Mouse (Mus musculus): ENCODE results near the gene Kcnd3. TPM values are rescaled to one million over a fixed set of nuclear protein-coding genes. Genes with fewer than 3 reads are reported as not detected.
"Not testable (repeated sequence)": the region's sequence is repeated elsewhere in the genome, so short reads cannot be mapped to it uniquely, and the experiment has no call there.

Kcnd3 gene
- total RNA-seq, 2 experiments from 2014 or later = 0.08 to 0.10 TPM

DNA sequence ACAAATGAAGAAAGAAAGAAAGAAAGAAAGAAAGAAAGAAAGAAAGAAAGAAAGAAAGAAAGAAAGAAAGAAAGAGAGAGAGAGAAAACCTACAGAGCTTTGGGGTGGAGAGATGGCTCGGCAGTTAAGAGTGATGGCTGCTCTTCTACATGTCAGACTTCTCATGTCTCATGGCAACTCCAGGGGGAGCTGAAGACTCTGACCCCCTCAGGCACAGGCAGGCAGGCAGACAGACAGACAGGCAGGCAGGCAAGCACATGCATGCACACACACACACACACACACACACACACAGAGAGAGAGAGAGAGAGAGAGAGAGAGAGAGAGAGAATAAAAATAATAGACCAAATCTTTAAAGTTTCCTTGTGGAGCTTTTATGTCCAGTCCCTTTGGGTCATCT is 248.7 kb downstream of the Kcnd3 start:
- DNase-seq = not testable (repeated sequence)

DNA sequence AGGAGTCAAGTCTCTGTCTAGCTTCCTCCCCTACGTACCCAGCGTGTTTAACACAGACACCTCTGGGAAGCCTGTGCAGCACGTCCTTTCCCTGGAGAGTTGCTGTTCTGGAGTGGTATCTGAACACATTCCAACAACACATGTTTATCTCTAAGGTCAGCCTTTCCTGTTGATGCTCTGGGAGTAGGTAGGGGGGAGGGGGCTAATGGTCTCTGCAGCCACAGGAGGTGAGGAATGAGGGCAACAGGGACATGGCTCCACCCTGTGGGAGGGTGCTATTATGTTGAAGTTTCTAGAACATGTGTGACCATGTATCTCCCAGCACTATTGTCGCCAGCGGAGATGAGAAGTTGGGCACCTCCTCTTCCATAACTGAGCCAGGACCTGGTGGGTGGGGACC is 249.3 kb downstream of the Kcnd3 start:
- peak; percentile 55 for DNase-seq

DNA sequence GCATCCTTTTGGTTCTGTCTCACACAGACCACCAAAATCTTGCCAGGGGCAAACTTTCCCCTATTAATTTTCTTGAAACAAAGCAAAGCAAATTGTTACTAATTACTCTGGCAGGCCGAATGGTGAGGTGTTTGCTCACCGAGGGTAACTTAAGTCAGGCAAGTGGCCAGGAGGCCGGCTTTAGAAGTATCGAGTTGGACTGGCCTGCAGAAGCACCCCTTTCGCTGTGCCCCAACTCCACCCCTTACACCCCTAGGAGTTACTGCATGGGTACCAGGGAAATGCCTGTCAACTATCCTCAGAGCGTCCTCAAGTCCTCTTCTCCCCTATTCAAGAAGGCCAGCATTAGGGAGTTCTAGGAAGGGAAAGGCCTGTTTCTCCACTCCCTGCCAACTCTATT is 251.4 kb downstream of the Kcnd3 start:
- DNase-seq = no peak

DNA sequence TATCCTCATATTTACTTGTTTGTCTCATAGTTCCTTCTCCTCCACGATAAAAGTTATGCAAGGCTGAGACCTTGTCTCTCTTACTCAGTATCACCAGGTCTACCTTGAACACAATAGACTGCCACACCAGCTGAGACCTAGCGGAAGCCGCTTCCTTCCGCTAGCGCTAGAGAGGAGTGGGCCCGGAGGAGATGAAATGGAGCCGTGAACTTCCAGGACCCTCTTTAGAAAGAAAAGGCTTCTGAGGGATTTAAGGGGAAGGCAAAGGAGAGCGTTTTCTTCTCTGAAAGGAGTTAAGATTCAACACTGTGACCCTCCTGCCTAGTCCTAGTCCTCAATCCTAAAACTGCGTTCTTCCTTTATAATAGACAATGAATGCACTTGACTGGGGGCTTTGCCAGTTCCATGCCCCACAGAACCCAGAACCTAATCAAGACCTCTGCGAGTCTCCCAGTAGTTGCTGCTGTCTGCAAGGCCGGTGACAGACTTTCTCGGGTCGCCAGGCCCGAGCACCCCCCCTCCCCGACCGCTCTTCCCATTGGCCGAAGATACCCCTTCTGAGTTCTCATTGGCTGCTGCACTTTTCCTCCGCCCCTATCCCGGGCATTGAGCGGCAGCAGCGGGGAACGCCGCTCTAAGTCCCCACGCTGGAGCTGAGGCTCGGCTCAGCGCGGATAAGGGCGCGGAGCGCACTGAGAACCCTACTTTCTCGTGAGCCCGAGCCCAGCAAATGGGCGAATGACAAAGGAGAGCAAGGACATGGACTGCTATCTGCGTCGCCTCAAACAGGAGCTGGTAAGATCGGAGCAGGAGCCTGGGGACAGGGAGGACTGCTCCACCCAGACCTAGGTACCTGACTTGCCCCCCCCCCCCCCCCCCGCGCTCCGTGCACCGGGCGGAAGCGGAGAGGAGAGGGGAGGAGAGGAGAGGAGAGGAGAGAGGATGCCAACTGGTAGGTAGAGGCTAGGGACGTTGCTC is 252.2 kb downstream of the Kcnd3 start, which contains the start of gene Inka2:
Inka2 (plus strand) TSS at position 569 of the 978 bp plus-strand sequence.
- DNase-seq = peak; percentile 86

DNA sequence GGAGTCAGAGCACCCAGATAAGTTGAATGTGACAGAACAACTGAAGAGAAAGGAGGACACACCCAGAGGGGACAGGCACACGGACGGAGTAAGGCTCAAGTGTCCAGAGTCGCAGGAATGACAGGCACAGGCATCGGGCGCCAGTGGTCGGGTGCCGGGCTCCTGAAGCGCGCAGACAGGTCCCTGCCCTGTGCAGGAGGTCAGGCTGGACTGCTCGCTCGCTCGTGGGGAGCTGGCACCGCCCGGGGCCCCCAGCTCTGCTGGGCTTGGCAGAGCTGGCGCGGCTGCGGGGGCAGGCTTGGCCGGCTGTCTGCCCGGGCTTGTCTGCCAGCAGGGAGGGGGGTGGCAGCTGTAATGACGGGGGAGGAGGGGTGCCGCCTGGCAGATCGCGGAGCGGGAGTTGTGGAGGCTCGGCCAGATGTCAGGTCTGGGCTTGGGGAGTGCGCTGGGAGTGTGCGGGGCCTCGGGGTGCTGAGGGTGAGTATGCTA is 253.0 kb downstream of the Kcnd3 start:
- DNase-seq = peak; percentile 81

DNA sequence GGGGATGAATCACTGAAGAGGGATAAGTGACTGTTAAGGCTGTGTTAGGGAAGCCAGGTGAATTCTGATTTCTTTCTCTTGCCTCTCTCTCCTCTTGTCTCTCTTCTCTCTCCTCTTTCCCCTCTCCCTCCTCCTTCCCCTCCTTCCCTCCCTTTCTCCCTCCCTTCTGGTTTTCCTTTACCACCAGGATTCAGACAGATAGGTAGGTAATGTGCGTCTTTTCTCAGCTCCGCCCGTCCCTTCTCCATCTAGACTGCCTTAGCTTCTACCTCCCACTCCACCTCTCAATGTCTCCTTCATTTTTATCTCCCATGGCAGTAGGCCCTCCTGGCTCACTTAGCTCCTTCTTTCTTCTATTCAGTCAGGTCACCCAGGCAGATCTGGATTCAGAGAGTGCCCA is 253.4 kb downstream of the Kcnd3 start:
- DNase-seq = no peak

DNA sequence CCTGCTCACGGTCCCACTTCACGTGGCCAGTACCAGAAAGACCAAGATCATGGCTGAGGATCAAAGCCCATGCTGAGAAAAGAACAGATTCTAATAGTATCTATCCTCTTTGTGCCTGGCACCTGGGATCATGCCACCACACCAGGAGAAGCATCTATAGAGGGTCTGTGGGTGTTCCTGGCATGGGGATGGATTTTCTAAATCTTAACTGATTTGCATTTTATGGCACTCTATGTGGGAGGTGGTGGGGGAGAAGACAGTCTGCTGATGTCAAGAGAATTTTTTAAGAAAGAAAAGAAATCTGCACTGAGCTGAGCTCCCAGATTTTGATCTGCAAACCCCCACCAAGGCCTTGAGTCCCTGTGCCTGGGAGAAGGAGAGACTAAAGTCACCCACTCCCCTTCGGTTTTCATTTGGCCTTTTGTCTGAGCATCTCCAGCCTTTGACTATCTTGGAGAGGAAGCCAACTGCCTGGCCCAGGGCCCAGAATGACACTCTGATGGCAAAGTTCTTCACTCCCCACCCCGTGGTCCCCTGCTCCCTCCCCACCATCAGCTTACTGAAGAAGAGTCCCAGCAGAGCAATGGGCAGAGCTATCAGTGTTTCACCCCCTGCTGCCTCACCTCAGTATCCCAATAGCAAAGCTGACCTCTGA is 254.4 kb downstream of the Kcnd3 start:
- DNase-seq = no peak

DNA sequence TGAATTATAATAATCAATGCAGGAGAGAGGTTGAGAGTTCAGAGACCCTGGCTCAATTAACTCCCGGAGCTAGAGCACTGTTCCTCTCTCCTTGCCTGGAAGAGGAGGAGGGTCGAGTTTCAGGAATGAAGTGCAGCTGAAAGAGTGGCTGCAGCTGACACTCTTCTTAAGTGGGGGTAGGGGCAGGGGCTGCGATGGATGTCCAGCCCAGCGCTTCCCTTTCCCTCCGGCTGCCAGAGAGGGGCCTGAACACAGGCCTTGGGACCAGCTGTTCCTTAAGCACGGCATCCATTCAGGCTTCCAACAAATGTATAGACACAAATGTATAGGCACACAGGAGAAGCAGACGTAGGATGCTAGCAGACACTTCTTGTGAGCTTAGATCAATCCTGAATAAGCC is 255.5 kb downstream of the Kcnd3 start:
- no peak for DNase-seq

DNA sequence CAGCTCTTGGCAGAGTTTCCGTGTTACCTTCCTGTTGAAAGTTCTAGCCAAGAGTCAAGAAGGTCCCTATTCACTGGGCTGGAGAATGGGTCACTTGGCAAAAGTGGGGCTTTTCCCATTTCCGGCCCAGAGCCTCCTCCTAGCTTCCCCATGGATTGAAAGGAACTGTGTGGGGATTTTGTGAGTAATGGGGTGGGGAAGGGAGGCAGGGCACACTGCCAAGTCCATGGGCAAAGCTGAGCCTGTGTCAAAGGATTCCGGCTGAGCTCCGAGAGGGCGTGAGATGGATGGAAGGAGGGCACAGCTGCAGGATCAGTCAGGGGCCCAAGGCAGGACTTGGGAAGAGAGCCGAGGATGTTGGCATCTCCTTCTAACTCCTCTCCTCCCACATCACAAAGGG is 258.1 kb downstream of the Kcnd3 start:
- DNase-seq = no peak

DNA sequence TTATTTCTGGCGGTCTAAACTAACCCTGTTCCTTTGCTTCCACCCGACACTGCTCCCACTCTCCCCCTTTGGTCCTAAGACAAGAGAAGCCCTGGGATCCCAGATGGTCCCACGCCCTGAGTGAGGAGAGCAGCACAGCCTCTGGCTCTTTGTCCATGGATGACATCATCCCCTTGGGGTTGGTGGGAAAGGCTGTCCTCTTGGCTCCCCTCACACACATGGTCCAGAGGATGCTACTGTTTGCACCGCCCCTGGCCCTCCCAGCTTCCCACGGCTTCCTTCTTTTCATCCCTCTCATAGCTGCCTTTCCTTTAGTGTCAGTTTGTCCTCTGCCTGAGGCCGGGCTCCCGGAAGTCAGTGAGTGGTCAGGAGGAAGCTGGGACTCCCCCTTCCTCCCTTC is 259.6 kb downstream of the Kcnd3 start:
- DNase-seq = peak; percentile 81

DNA sequence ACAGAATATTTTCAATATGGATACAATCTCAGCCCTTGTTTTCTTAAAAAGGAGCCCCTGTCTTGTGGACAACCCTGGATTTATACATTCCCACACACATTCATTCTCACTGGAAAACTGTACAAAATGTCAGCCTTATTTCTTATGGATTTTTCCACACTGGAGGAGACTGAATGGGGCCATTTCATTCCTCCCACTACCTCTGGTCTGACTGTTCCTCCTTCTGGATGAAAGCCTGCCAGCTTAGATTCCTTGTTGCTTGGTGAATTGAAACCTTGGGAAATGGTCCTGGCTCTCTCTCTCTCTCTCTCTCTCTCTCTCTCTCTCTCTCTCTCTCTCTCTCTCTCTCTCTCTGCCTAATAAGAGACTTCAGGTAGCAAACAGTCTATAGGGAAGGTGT is 260.7 kb downstream of the Kcnd3 start:
- DNase-seq = no peak

DNA sequence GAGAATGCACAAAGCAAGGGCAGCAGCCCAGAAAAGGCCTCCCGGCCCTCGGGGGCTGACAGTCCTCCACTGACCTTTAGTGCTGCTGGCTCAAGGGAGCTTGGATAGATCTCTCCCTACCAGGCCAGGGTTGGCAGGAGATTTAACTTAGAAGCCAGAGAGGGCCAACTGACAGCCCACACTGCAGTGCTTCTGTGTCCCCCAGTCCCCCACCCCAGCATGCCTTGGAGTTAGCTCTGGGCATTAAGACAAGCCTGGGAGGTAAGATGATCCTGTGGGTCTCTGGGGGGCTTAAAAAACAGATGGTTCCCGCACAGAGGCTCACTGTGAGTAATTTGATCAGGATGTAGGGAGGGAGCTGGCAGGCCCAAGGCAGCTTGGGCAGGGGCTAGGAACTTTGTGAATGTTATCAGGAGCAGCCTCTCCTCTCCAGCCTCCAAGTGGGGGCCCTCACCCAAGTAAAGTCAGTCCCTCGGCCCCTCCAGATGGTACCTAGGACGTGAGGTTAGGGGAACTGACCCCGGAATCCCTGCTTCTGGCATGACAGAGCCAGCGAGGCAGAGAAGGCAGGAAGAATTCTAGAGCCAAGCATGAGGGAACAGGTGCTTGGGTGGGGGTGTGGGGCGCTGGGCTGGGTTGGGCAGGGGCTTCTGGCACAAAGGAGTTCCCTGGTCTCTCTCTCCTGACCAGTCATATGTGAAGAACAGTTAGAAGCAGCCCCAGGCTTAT is 262.1 kb downstream of the Kcnd3 start:
- peak; percentile 73 for DNase-seq

DNA sequence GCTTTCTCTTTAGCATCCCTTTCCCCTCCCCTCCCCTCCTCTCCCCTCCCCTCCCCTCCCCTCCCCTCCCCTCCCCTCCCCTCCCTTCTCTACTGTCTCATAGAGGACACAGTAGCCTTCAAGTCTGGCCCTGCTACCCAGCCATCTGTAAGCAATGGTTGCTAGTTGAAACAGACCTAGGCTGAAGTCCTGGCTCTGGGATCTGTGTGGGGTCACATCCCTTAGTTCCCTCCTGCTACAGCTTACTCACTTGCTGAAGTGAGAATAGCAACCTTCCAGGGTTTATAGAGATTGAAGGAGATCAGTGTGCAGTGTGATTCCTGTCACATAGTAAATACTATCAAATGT is 262.7 kb downstream of the Kcnd3 start:
- DNase-seq = no peak

DNA sequence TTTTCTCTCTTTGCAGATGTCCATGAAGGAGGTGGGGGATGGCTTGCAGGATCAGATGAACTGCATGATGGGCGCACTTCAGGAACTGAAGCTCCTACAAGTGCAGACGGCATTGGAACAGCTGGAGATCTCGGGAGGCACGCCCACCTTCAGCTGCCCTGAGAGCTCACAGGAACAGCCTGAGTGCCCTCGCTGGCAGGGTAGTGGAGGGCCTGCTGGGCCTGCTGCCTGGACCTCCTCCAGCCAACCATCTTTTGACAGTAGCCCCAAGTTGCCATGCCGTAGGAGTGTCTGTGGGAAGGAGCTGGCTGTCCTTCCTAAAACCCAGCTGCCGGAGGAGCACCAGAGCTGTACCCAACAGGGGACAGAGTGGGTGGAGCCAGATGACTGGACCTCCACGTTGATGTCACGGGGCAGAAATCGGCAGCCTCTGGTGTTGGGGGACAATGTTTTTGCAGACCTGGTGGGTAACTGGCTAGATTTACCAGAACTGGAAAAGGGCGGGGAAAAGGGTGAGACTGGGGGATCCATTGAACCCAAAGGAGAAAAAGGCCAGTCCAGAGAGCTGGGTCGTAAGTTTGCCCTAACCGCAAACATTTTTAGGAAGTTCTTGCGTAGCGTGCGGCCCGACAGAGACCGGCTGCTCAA is 264.3 kb downstream of the Kcnd3 start:
- DNase-seq = peak; percentile 62

DNA sequence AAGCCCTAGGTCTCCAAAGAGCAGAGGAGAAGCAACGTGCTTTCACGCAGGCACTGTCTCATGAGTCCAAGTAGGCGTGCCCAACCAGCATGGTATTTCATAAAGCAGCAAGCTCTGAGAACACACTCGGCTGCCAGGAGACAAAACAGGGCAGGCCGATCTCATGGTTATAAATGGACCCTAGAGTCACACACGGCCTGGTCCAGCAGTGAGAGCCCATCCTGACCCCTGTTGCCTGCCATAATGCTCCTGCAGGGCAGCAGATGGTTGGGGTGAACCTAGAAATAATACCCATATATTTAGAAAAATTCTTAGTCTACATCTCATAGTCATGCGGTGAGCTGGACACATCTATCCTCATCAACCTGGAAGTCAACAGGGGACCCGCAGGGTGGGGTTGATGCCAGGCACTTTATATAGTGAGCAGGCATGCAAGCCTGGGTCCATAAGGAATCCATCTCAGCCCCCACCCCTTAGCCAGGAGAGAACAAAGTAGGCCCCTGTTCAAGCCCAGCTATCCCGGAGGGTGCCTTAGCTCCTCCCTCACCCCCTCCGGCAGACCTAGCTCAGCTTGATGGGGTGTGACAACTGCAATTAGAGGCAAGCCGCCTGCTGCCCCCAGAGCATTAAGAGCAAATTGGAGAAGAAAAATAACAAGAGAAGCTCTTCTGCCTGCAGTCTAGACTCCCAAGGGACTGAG is 265.9 kb downstream of the Kcnd3 start:
- DNase-seq = no peak

DNA sequence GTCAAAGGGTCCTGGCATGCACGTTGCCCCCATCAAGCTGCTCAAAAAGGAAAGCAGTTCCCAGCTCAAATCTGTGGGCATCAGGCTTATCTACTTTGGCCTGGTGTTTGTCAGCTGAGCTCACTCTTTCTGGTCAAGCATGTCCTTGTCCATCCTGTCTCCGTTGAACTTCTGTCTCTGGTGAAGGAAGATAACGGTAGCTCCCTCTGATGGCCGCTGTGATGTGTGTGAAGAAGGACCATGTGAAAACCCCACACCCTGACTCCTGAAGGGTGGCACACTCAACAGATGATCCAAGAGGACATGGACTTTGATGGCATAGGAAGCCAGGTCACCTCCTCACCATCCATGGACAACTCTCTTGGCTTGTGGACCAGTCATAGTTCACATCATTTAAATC is 266.6 kb downstream of the Kcnd3 start:
- DNase-seq = no peak

DNA sequence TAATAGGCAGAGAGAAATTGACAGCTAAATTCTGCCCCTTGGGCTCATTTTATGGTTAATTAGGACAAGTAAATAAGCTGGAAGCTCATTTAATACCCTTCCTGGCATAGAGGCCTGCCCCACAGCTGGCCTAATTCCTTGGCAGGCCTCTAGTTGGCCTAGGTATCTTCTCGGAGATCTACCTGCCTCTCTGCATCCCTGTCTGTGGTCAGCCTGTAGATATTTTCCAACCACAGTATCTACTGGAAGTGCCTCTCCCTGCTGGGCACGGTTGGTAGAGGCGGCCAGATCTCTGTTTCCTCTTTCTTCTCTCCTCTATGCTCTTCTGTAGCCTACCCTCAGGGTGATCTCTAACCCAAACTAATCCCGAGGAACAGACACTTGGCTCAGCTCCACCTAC is 267.8 kb downstream of the Kcnd3 start:
- no peak for DNase-seq

DNA sequence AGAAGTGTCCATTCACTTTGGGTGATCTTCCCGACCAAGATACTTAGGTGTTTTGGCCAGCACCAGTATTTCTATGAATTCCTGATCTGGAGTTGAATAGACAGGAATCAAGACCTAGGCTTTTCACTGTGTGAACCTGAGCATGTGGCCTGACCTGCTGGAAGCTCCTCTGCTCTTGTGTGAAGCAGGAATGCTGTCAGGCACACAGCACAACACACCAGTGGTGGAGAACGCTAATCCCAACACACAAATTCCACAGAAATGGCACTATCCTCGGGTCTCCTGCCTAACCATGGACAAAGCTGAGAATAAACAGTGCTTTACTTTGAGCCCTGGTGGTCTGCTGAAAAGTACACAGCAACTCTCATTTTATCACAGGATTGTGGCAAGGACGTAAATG is 268.4 kb downstream of the Kcnd3 start:
- DNase-seq = no peak

DNA sequence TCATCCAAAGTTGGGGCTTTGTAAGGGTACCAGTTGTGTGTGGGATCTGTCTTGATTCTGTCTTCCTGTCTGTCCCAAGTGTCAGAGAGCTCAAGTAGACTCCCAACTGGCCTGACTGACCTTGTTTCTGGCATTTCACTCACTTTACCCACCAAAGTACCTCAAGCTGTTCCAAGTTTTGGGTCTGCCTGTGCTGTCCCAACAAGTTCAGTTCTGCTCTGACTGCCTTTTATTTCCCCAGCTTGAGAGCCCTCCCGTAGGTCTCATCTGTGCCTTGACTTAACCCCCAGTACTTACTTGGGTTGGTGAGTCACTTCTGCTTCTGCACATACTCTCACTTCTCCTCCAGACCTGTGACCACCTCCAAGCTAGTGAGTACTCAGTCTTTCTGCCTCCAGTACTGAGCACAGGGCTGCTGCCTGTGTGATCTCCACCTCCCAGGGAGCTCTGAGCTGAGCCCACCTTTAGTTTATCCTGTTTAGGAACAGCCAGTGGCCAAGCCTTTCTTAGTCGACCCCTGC is 269.6 kb downstream of the Kcnd3 start:
- no peak for DNase-seq

DNA sequence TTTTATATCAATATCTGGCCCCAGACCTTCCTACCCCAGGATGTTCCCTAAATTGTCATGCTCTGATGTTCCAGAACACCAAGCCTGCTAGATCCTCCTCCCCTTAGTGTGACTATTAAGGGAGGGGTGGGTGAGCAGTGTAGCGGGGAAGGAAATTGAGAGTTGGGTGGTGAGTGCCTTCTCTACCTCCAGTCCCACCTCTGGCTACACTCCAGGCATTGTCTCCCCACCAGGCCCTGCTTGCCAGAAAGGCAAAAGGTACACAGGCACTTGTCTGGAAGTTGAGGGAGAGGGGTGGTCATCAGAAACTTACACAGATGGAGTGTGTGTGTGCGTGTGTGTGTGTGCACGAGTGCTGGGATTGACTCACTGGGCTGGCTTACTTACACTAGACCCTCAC is 270.4 kb downstream of the Kcnd3 start:
- DNase-seq = no peak

All from gastrocnemius, postnatal 25 days (tissue).